Mouse (Mus musculus): ENCODE results near the gene Zbtb11.
"Not testable (repeated sequence)": the region's sequence is repeated elsewhere in the genome, so short reads cannot be mapped to it uniquely, and the experiment has no call there.

GRCm38 (mm10) chr16:56048038-56048437 lies 74.4 kb downstream of the Zbtb11 start, which contains the start of gene Senp7:
- not testable (repeated sequence) for TF ChIP-seq ZNF384 (IDR thresholded peaks at IDR 0.05; ENCODE audit: low read depth, low read length); ZC3H11A (IDR thresholded peaks at IDR 0.05; ENCODE audit: borderline replicate concordance, low read depth, low read length)

All from ES-E14 (cell line).